Mouse (Mus musculus) hindlimb bud, embryonic 11.5 days (tissue): ENCODE data around the gene Pde4d.

ENCODE experiments used
- DNase-seq: peaks from one replicate; pipeline ENCODE4 v3.0.0-alpha.2; 2012; ENCODE audit warnings: low read depth, low spot score; ENCODE audit errors: extremely low spot score

Pde4d gene

GRCm38 (mm10) chr13:109903764-109904510 lies 1454.2 kb downstream of the Pde4d start:
- DNase-seq = no peak

GRCm38 (mm10) chr13:109906342-109906888 lies 1456.7 kb downstream of the Pde4d start:
- DNase-seq = no peak

- no peak for DNase-seq
Measured at GRCm38 (mm10) chr13:109907634-109908033, 1457.9 kb downstream of the Pde4d start.

GRCm38 (mm10) chr13:109908386-109908785 lies 1458.6 kb downstream of the Pde4d start:
- DNase-seq = no peak

- no peak for DNase-seq
Measured at GRCm38 (mm10) chr13:109909111-109909510, 1459.4 kb downstream of the Pde4d start.

- no peak for DNase-seq
Measured at GRCm38 (mm10) chr13:109910915-109911314, 1461.2 kb downstream of the Pde4d start.

GRCm38 (mm10) chr13:109912635-109913034 lies 1462.9 kb downstream of the Pde4d start:
- no peak for DNase-seq

GRCm38 (mm10) chr13:109914246-109914645 lies 1464.5 kb downstream of the Pde4d start:
- DNase-seq = no peak

- DNase-seq = no peak
Measured at GRCm38 (mm10) chr13:109914846-109915245, 1465.1 kb downstream of the Pde4d start.

- no peak for DNase-seq
Measured at GRCm38 (mm10) chr13:109915501-109915900, 1465.8 kb downstream of the Pde4d start.

- DNase-seq = no peak
Measured at GRCm38 (mm10) chr13:109915964-109916363, 1466.2 kb downstream of the Pde4d start.

GRCm38 (mm10) chr13:109917551-109917950 lies 1467.8 kb downstream of the Pde4d start:
- DNase-seq = no peak

- no peak for DNase-seq
Measured at GRCm38 (mm10) chr13:109918631-109919030, 1468.9 kb downstream of the Pde4d start.

- no peak for DNase-seq
Measured at GRCm38 (mm10) chr13:109920256-109920655, 1470.5 kb downstream of the Pde4d start.

- no peak for DNase-seq
Measured at GRCm38 (mm10) chr13:109921336-109922038, 1471.7 kb downstream of the Pde4d start.

- DNase-seq = no peak
Measured at GRCm38 (mm10) chr13:109922228-109922627, 1472.5 kb downstream of the Pde4d start.

GRCm38 (mm10) chr13:109922782-109923181 lies 1473.0 kb downstream of the Pde4d start:
- DNase-seq = no peak

GRCm38 (mm10) chr13:109924771-109925170 lies 1475.0 kb downstream of the Pde4d start:
- DNase-seq = no peak

GRCm38 (mm10) chr13:109926277-109926920 lies 1476.7 kb downstream of the Pde4d start:
- no peak for DNase-seq

GRCm38 (mm10) chr13:109927782-109928181 lies 1478.0 kb downstream of the Pde4d start:
- DNase-seq = no peak

- DNase-seq = no peak
Measured at GRCm38 (mm10) chr13:109932688-109933087, 1482.9 kb downstream of the Pde4d start.

- no peak for DNase-seq
Measured at GRCm38 (mm10) chr13:109933554-109933953, 1483.8 kb downstream of the Pde4d start.
